Mouse (Mus musculus): Measurements from ENCODE around the gene Wipf1.
A peak's percentile ranks its signal among the peaks of the same experiment; 100 is the strongest.

Gene Wipf1

GRCm38 (mm10) chr2:73431959-73432396 is 97.6 kb downstream of the Wipf1 start:
- DNase-seq (ENCODE audit: low spot score) = no peak

GRCm38 (mm10) chr2:73428803-73429468 is 100.6 kb downstream of the Wipf1 start:
- no peak for DNase-seq (ENCODE audit: low spot score)

- no peak for DNase-seq (ENCODE audit: low spot score)
These were observed 102.2 kb downstream of the Wipf1 start for GRCm38 (mm10) chr2:73427293-73427692.

- no peak for DNase-seq (ENCODE audit: low spot score)
These were observed 103.7 kb downstream of the Wipf1 start for GRCm38 (mm10) chr2:73425822-73426221.

- DNase-seq (ENCODE audit: low spot score) = no peak
These were observed 109.8 kb downstream of the Wipf1 start for GRCm38 (mm10) chr2:73419730-73420129.

GRCm38 (mm10) chr2:73419285-73419684 is 110.2 kb downstream of the Wipf1 start:
- no peak for DNase-seq (ENCODE audit: low spot score)

- DNase-seq (ENCODE audit: low spot score) = no peak
These were observed 113.6 kb downstream of the Wipf1 start for GRCm38 (mm10) chr2:73415892-73416291.

- DNase-seq (ENCODE audit: low spot score) = no peak
These were observed 119.5 kb downstream of the Wipf1 start for GRCm38 (mm10) chr2:73410076-73410475.

GRCm38 (mm10) chr2:73407662-73408061 is 121.9 kb downstream of the Wipf1 start:
- DNase-seq (ENCODE audit: low spot score) = no peak

- DNase-seq (ENCODE audit: low spot score) = no peak
These were observed 123.1 kb downstream of the Wipf1 start for GRCm38 (mm10) chr2:73406336-73406915.

- DNase-seq (ENCODE audit: low spot score) = no peak
These were observed 124.6 kb downstream of the Wipf1 start for GRCm38 (mm10) chr2:73404980-73405379.

GRCm38 (mm10) chr2:73404442-73404841 is 125.1 kb downstream of the Wipf1 start:
- DNase-seq (ENCODE audit: low spot score) = no peak

GRCm38 (mm10) chr2:73403385-73404013 is 126.0 kb downstream of the Wipf1 start:
- DNase-seq (ENCODE audit: low spot score) = no peak

- no peak for DNase-seq (ENCODE audit: low spot score)
These were observed 127.8 kb downstream of the Wipf1 start for GRCm38 (mm10) chr2:73401689-73402088.

- DNase-seq (ENCODE audit: low spot score) = no peak
These were observed 132.1 kb downstream of the Wipf1 start for GRCm38 (mm10) chr2:73397476-73397875.

GRCm38 (mm10) chr2:73396828-73397325 is 132.7 kb downstream of the Wipf1 start:
- no peak for DNase-seq (ENCODE audit: low spot score)

GRCm38 (mm10) chr2:73395516-73395915 is 134.0 kb downstream of the Wipf1 start:
- no peak for DNase-seq (ENCODE audit: low spot score)

- DNase-seq (ENCODE audit: low spot score) = no peak
These were observed 135.1 kb downstream of the Wipf1 start for GRCm38 (mm10) chr2:73394476-73394875.

- DNase-seq (ENCODE audit: low spot score) = no peak
These were observed 136.8 kb downstream of the Wipf1 start for GRCm38 (mm10) chr2:73392772-73393171.

- DNase-seq (ENCODE audit: low spot score) = no peak
These were observed 139.6 kb downstream of the Wipf1 start for GRCm38 (mm10) chr2:73389951-73390350.

- no peak for DNase-seq (ENCODE audit: low spot score)
These were observed 141.7 kb downstream of the Wipf1 start for GRCm38 (mm10) chr2:73387806-73388205.

- peak; percentile 93 for DNase-seq (ENCODE audit: low spot score)
These were observed 143.0 kb downstream of the Wipf1 start, which contains the start of gene Gpr155 for GRCm38 (mm10) chr2:73386356-73387046. Gene Gpr155, minus strand, starts transcription at chr2:73386572.

All from layer of hippocampus, adult 9-10 months (tissue).